Mouse (Mus musculus) liver, embryonic 14.5 days (tissue): ENCODE results near the gene Gfral. TPM values are rescaled to one million over a fixed set of nuclear protein-coding genes. Genes with fewer than 3 reads are reported as not detected.

Experiments used
- ATAC-seq: fragments of 200-750 bp; cut with Nextera tagmentation; 2 replicates; pipeline ENCODE4 v1.8.0; 2017; ENCODE audit warnings: moderate number of reproducible peaks, mild to moderate bottlenecking, moderate library complexity; ENCODE audit not compliant: insufficient read depth
- DNase-seq, 3 experiments: peaks; one replicate each; pipeline ENCODE4 v3.0.0-alpha.2; 2012 to 2013; ENCODE audit warnings: low read depth in 3 of 3, low spot score in 3 of 3
- H3K27ac ChIP-seq: fragments of 300-500 bp; sonication (generic); 2 replicates; pipeline ENCODE4 v1.5.1; 2014; ENCODE audit warnings: moderate library complexity, mild to moderate bottlenecking, control low read depth, inconsistent platforms
- H3K27me3 ChIP-seq: fragments of 300-500 bp; sonication (generic); 2 replicates; pipeline ENCODE4 v1.6.1; 2014; ENCODE audit warnings: mild to moderate bottlenecking, low read length, moderate library complexity; ENCODE audit not compliant: control insufficient read depth, insufficient read depth
- H3K36me3 ChIP-seq: fragments of 300-500 bp; sonication (generic); replicated peaks from 2 replicates; pipeline ENCODE4 v1.6.1; 2014; ENCODE audit warnings: low read depth; ENCODE audit not compliant: control insufficient read depth, insufficient read depth
- H3K4me1 ChIP-seq, 2 experiments: fragments of 200-500 bp in 1 of 2; fragments of 300-500 bp in 1 of 2; sonication (generic) in 1 of 2; replicated peaks; 2 replicates each; pipeline ENCODE4 v1.6.1; 2012 to 2014; ENCODE audit warnings: antibody characterized with exemption in 1 of 2, inconsistent platforms in 1 of 2, low read length in 1 of 2; ENCODE audit not compliant: control insufficient read depth in 2 of 2, insufficient read depth in 2 of 2
- H3K4me2 ChIP-seq: fragments of 300-500 bp; sonication (generic); 2 replicates; pipeline ENCODE4 v1.6.1; 2014; ENCODE audit warnings: low read depth, mild to moderate bottlenecking, control low read depth, moderate library complexity
- H3K4me3 ChIP-seq, 2 experiments: fragments of 200-500 bp in 1 of 2; fragments of 300-500 bp in 1 of 2; sonication (generic) in 1 of 2; 2 replicates each; pipeline ENCODE4 v1.5.1; 2012 to 2014; ENCODE audit warnings: low read depth in 2 of 2, low read length in 2 of 2, mild to moderate bottlenecking in 2 of 2, control low read depth in 1 of 2, inconsistent platforms in 1 of 2, moderate library complexity in 1 of 2; ENCODE audit not compliant: insufficient read depth in 1 of 2
- H3K9ac ChIP-seq: fragments of 300-500 bp; sonication (generic); replicated peaks from 2 replicates; pipeline ENCODE4 v1.6.1; 2014; ENCODE audit warnings: mild to moderate bottlenecking, control low read depth, moderate library complexity
- H3K9me3 ChIP-seq: fragments of 300-500 bp; sonication (generic); 2 replicates; pipeline ENCODE4 v1.6.1; 2016; ENCODE audit warnings: low read length, mixed read lengths; ENCODE audit not compliant: control insufficient read depth
- CTCF ChIP-seq: IDR thresholded peaks from 2 replicates; pipeline ENCODE4 v1.5.1; 2016; ENCODE audit warnings: antibody characterized with exemption, low read depth, control low read depth
- EP300 ChIP-seq: IDR thresholded peaks from 2 replicates; pipeline ENCODE4 v1.6.1; 2016; ENCODE audit warnings: antibody characterized with exemption, low read depth
- WGBS: fragments of 180-500 bp; shearing (Covaris S2); extraction: QIAGEN DNeasy Blood & Tissue Kit; methylation state at CpG from one replicate; pipeline ENCODE4 v1.1.7; 2014; ENCODE audit not compliant: insufficient replicate concordance; 5-methylcytosine and 5-hydroxymethylcytosine counted together
- polyA plus RNA-seq, 2 experiments: library from polyadenylated mRNA; depleted of rRNA in 1 of 2; stranded (reverse) in 1 of 2; unstranded in 1 of 2; fragments of >200 nt; fragmentation: Nextera tagmentation in 1 of 2; extraction: Ambion mirVana in 1 of 2; gene quantifications; 2 replicates each; pipeline versions ENCODE4 v1.2.1 to v1.2.3; 2012 to 2014

Gfral gene
- polyA plus RNA-seq, 2 experiments: not detected

DNA sequence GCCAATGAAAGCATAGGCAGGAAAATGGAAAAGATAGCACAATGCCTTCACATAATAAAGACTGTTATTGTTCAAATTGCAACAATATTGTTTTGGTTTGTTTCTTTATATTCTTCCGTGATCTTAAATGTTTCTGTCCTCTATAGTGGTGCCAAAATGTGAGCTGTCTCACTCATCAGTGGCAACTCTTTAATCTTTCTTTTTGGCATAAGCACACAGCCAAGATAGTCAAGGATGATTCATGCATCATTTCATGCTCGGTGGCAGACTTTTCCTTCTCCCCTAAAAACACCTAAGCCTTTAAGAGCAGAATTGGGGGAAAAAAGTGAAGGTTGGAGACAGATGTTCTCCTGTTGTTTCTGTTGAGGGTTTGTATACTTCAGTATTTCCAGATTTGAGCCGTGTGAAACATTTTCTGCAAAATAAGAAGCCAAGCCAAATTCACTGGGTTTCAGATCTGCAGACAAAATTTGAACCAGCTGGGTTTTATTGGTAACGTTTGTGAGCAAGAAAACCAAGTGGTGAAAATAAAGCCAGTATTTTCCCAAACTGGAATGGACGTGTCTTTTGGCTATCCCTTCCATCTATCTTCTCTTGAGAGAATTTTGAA is 40.7 kb downstream of the Gfral start:
- Histone ChIP-seq H3K36me3 (no peaks in the 10 kb centered on the region), H3K27me3 (no peaks in the 10 kb centered on the region), H3K4me1 (no peaks in the 10 kb centered on the region), H3K4me2 (no peak overlapping the region), H3K9ac (no peak overlapping the region), H3K4me3 (no peak overlapping the region), H3K27ac (no peak overlapping the region), H3K9me3 (no peaks in the 10 kb centered on the region)
- WGBS: 53% methylated on average over 5 of the region's 5 CpGs
- DNase-seq: no peak
- no peak for TF ChIP-seq EP300
- no peak for TF ChIP-seq CTCF
- ATAC-seq: no peak

DNA sequence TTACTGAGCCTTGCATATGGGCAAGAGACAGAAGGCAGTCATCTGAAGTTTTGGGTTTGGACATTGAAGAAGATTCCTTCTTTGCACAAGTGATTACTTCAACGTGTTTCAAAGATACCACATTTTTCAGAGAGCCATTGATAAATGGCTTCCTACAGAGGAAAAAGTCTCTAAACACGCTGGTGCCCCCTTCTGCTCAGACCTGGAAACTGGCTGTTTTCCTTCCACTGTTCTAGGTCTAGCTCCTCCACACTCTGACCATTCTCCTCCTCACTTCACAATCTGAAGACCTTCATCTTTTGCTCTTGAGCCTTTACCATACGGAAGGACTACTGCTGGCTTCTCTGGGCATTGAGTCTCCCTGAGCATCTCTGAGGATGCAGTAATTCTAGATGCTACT is 45.1 kb downstream of the Gfral start:
- DNase-seq (no peak), ATAC-seq (no peak)
- H3K4me2 ChIP-seq: no peak overlapping the region
- H3K9me3 ChIP-seq: no peaks in the 10 kb centered on the region
- H3K27me3 ChIP-seq: no peaks in the 10 kb centered on the region
- no peak for TF ChIP-seq EP300
- TF ChIP-seq CTCF: 0 out of 2 replicates have a peak, but pooled peaks have one; percentile 5
- H3K36me3 ChIP-seq: no peaks in the 10 kb centered on the region
- no peak overlapping the region for H3K27ac ChIP-seq
- no peaks in the 10 kb centered on the region for H3K4me1 ChIP-seq
- 36% methylated on average over 3 of the region's 3 CpGs for WGBS
- H3K4me3 ChIP-seq: no peak overlapping the region
- H3K9ac ChIP-seq: no peak overlapping the region

DNA sequence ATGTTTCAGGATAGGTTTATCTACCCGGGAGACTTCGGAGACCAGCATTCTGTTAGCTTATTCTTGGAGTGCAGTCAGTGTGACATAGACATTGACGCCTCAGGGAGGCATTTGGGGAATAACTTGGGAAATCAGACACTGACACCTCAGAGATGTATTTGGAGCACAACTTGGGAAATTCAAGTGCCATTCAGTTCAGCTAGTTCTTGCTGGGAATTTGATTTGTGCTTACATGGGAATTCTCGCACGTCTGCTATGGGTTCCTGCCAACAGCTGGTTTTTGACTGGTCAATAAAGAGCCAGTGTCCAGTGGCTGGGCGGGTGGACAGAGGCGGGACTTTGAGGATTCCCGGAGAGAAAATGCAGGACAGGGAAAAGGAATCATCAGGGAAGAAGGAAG is 51.0 kb downstream of the Gfral start:
- no peaks in the 10 kb centered on the region for H3K9me3 ChIP-seq
- no peak for DNase-seq
- no peak overlapping the region for H3K27ac ChIP-seq
- H3K4me3 ChIP-seq: no peak overlapping the region
- H3K4me1 ChIP-seq: no peaks in the 10 kb centered on the region
- TF ChIP-seq CTCF (no peak), EP300 (no peak)
- no peak overlapping the region for H3K9ac ChIP-seq
- no peaks in the 10 kb centered on the region for H3K36me3 ChIP-seq
- H3K4me2 ChIP-seq: no peak overlapping the region
- 54% methylated on average over 8 of the region's 8 CpGs for WGBS
- no peak for ATAC-seq
- no peaks in the 10 kb centered on the region for H3K27me3 ChIP-seq

DNA sequence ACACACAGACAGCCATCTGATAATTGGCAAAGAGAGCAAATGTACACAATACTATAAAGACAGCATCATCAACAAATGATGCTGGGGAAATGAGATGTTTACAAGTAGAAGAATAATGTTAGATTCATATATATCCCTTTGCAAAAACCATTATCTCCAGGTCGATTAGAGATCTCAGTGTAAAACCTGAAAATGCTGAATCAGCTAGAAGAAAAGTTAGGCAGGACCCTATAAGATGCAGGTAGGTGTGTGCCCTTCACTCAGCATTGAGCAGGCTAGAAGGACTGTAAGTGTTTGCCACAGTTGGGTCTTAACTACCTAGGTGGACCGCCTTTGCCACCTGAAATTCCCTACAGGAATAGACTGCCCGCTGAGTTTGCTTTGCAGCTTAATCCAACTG is 67.9 kb downstream of the Gfral start:
- TF ChIP-seq CTCF (no peak), EP300 (no peak)
- 45% methylated on average over 3 of the region's 3 CpGs for WGBS
- Histone ChIP-seq H3K4me3 (no peak overlapping the region), H3K9me3 (no peaks in the 10 kb centered on the region), H3K9ac (no peak overlapping the region), H3K36me3 (no peaks in the 10 kb centered on the region), H3K27me3 (no peaks in the 10 kb centered on the region), H3K4me2 (no peak overlapping the region), H3K4me1 (no peaks in the 10 kb centered on the region), H3K27ac (no peak overlapping the region)
- no peak for ATAC-seq
- no peak for DNase-seq

DNA sequence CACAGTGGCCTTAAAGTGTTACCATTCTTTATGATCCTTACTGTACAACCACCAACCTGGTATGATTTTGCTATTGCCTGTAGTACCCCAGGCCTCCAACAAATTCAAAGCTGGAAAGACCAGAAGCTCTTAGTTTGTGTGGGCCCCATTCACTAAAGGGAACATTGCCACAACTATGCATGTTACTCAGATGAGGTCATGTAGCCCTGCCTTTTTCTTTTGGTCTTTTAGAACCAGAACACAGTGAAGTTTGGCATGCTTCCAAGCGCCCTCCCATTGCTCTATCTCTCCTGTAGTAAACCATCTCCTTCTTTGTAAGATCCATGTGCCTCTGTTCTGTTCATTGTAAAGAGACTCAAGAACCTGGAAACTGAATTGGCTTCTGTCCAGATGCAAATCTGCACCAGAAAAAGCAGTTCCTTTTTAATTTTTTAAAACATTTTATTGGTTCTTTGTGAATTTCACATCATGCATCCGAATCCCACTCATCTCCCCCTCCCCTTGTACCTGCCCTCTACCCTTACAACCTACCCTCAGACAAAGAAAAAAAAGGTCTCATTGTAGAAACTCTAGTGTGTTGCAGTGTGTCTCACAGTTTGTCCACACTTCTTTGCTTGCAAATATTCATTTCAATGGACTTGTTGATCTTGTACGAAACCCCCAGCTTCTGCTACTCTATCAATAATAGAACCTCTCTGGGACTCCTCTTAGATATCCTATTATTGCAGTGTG is 74.9 kb downstream of the Gfral start:
- ATAC-seq (no peak), DNase-seq (no peak)
- H3K4me3 ChIP-seq: no peak overlapping the region
- no peaks in the 10 kb centered on the region for H3K4me1 ChIP-seq
- H3K4me2 ChIP-seq: no peak overlapping the region
- no peak overlapping the region for H3K27ac ChIP-seq
- H3K27me3 ChIP-seq: no peaks in the 10 kb centered on the region
- TF ChIP-seq CTCF: no peak
- TF ChIP-seq EP300: no peak
- no peaks in the 10 kb centered on the region for H3K36me3 ChIP-seq
- H3K9me3 ChIP-seq: no peaks in the 10 kb centered on the region
- H3K9ac ChIP-seq: no peak overlapping the region
- WGBS: 42% methylated on average over 3 of the region's 3 CpGs
